Mouse (Mus musculus): ENCODE data around the gene S1pr5. TPM values are rescaled to one million over a fixed set of nuclear protein-coding genes. Genes with fewer than 3 reads are reported as not detected.
A peak's percentile ranks its signal among the peaks of the same experiment; 100 is the strongest.
"Not testable (repeated sequence)": the region's sequence is repeated elsewhere in the genome, so short reads cannot be mapped to it uniquely, and the experiment has no call there.

Gene S1pr5
- polyA plus RNA-seq (2012; ENCODE audit: insufficient read depth, insufficient read length, low replicate concordance, missing spikeins): not detected in 2 replicates

GRCm38 (mm10) chr9:21248326-21248725 lies at the start of gene S1pr5:
S1pr5 (minus strand) TSS chr9:21248443.
- 6% methylated on average over 29 of the region's 30 CpGs for WGBS
- no peak within 1 kb of the TSS for H3K27ac ChIP-seq (ENCODE audit: insufficient read depth, low read depth, low read length)
- H3K4me3 ChIP-seq (ENCODE audit: insufficient read depth, low read depth, low read length): no peak within 1 kb of the TSS
- TF ChIP-seq POLR2A (IDR thresholded peaks at IDR 0.05; ENCODE audit: insufficient read depth, low read depth, low read length) (no peak), CTCF (IDR thresholded peaks at IDR 0.05; ENCODE audit: insufficient read depth, low read depth, low read length) (no peak)
- peaks cover 15% of the 10 kb centered on the region for H3K4me1 ChIP-seq (ENCODE audit: control insufficient read depth, insufficient read depth, low read length)

- H3K27ac ChIP-seq (ENCODE audit: insufficient read depth, low read depth, low read length): no peak overlapping the region
- no peak overlapping the region for H3K4me3 ChIP-seq (ENCODE audit: insufficient read depth, low read depth, low read length)
- TF ChIP-seq CTCF (IDR thresholded peaks at IDR 0.05; ENCODE audit: insufficient read depth, low read depth, low read length) (no peak), POLR2A (IDR thresholded peaks at IDR 0.05; ENCODE audit: insufficient read depth, low read depth, low read length) (no peak)
- peaks cover 12% of the 10 kb centered on the region for H3K4me1 ChIP-seq (ENCODE audit: control insufficient read depth, insufficient read depth, low read length)
- 96% methylated on average over 3 of the region's 3 CpGs for WGBS
Measured at GRCm38 (mm10) chr9:21292271-21292670, 44.0 kb upstream of the S1pr5 start.

GRCm38 (mm10) chr9:21291868-21292267 lies 43.6 kb upstream of the S1pr5 start:
- H3K4me1 ChIP-seq (ENCODE audit: control insufficient read depth, insufficient read depth, low read length): peaks cover 12% of the 10 kb centered on the region
- WGBS: 12% methylated on average over 7 of the region's 7 CpGs
- H3K27ac ChIP-seq (ENCODE audit: insufficient read depth, low read depth, low read length): not testable (repeated sequence)
- peak overlapping the region; percentile 59; the same call in 1 of the 2 replicates for H3K4me3 ChIP-seq (ENCODE audit: insufficient read depth, low read depth, low read length)

- TF ChIP-seq POLR2A (IDR thresholded peaks at IDR 0.05; ENCODE audit: insufficient read depth, low read depth, low read length) (peak; percentile 67), CTCF (IDR thresholded peaks at IDR 0.05; ENCODE audit: insufficient read depth, low read depth, low read length) (0 out of 2 replicates have a peak, but pooled peaks have one; percentile 13)
- Histone ChIP-seq H3K27ac (ENCODE audit: insufficient read depth, low read depth, low read length) (peak within 1 kb of the TSS; percentile 81), H3K4me1 (ENCODE audit: control insufficient read depth, insufficient read depth, low read length) (peaks cover 14% of the 10 kb centered on the region), H3K4me3 (ENCODE audit: insufficient read depth, low read depth, low read length) (peak within 1 kb of the TSS; percentile 81)
- WGBS: under 1% methylated on average over 48 of the region's 51 CpGs
Measured at GRCm38 (mm10) chr9:21291022-21291787, 43.0 kb upstream of the S1pr5 start, which contains the start of gene Cdkn2d. Cdkn2d (minus strand) TSS chr9:21291407.

- peak overlapping the region; percentile 81 for H3K27ac ChIP-seq (ENCODE audit: insufficient read depth, low read depth, low read length)
- peak overlapping the region; percentile 81 for H3K4me3 ChIP-seq (ENCODE audit: insufficient read depth, low read depth, low read length)
- under 1% methylated on average over 20 of the region's 20 CpGs for WGBS
- H3K4me1 ChIP-seq (ENCODE audit: control insufficient read depth, insufficient read depth, low read length): peaks cover 17% of the 10 kb centered on the region
- no peak for TF ChIP-seq CTCF (IDR thresholded peaks at IDR 0.05; ENCODE audit: insufficient read depth, low read depth, low read length)
- TF ChIP-seq POLR2A (IDR thresholded peaks at IDR 0.05; ENCODE audit: insufficient read depth, low read depth, low read length): no peak
Measured at GRCm38 (mm10) chr9:21290589-21290988, 42.3 kb upstream of the S1pr5 start.

- 98% methylated on average over 2 of the region's 2 CpGs for WGBS
- no peak for TF ChIP-seq CTCF (IDR thresholded peaks at IDR 0.05; ENCODE audit: insufficient read depth, low read depth, low read length)
- no peak overlapping the region for H3K4me3 ChIP-seq (ENCODE audit: insufficient read depth, low read depth, low read length)
- peaks cover 17% of the 10 kb centered on the region for H3K4me1 ChIP-seq (ENCODE audit: control insufficient read depth, insufficient read depth, low read length)
- H3K27ac ChIP-seq (ENCODE audit: insufficient read depth, low read depth, low read length): no peak overlapping the region
Measured at GRCm38 (mm10) chr9:21289337-21289671, 41.1 kb upstream of the S1pr5 start.

- TF ChIP-seq CTCF (IDR thresholded peaks at IDR 0.05; ENCODE audit: insufficient read depth, low read depth, low read length): no peak
- no peak for TF ChIP-seq POLR2A (IDR thresholded peaks at IDR 0.05; ENCODE audit: insufficient read depth, low read depth, low read length)
Measured at GRCm38 (mm10) chr9:21288404-21289336, 40.4 kb upstream of the S1pr5 start.

GRCm38 (mm10) chr9:21287571-21288402 lies 39.5 kb upstream of the S1pr5 start, which contains the start of gene Kri1:
Kri1 (minus strand) TSS chr9:21287969.
- Histone ChIP-seq H3K27ac (ENCODE audit: insufficient read depth, low read depth, low read length) (peak within 1 kb of the TSS; percentile 83), H3K4me3 (ENCODE audit: insufficient read depth, low read depth, low read length) (peak within 1 kb of the TSS; percentile 89), H3K4me1 (ENCODE audit: control insufficient read depth, insufficient read depth, low read length) (peaks cover 17% of the 10 kb centered on the region)
- under 1% methylated on average over 59 of the region's 59 CpGs for WGBS
- TF ChIP-seq CTCF (IDR thresholded peaks at IDR 0.05; ENCODE audit: insufficient read depth, low read depth, low read length): no peak
- peak; percentile 86 for TF ChIP-seq POLR2A (IDR thresholded peaks at IDR 0.05; ENCODE audit: insufficient read depth, low read depth, low read length)

More at GRCm38 (mm10) chr9:21288404-21289336, 40.4 kb upstream of the S1pr5 start:
- whole genome bisulfite sequencing: 73% methylated on average over 13 of the region's 13 CpGs
- Histone ChIP-seq H3K4me1 (ENCODE audit: control insufficient read depth, insufficient read depth, low read length) (peaks cover 17% of the 10 kb centered on the region), H3K4me3 (ENCODE audit: insufficient read depth, low read depth, low read length) (peak overlapping the region; percentile 89), H3K27ac (ENCODE audit: insufficient read depth, low read depth, low read length) (peak overlapping the region; percentile 83; the same call in 1 of the 2 replicates)
